Mouse (Mus musculus) stomach, postnatal 0 days (tissue): ENCODE results near the gene Sorbs2.

Experiments
- CTCF ChIP-seq: IDR thresholded peaks from 2 replicates; pipeline ENCODE4 v1.5.1; 2016; ENCODE audit warnings: antibody characterized with exemption, low read depth, mild to moderate bottlenecking, moderate library complexity
- EP300 ChIP-seq: optimal IDR thresholded peaks from 2 replicates; pipeline ENCODE3; 2016; ENCODE audit warnings: antibody characterized with exemption

GRCm38 (mm10) chr8:45557936-45558335 lies 50.3 kb downstream of the Sorbs2 start:
- no peak for TF ChIP-seq CTCF
- no peak for TF ChIP-seq EP300
